Mouse (Mus musculus): Measurements from ENCODE around the gene Klf12.

DNA sequence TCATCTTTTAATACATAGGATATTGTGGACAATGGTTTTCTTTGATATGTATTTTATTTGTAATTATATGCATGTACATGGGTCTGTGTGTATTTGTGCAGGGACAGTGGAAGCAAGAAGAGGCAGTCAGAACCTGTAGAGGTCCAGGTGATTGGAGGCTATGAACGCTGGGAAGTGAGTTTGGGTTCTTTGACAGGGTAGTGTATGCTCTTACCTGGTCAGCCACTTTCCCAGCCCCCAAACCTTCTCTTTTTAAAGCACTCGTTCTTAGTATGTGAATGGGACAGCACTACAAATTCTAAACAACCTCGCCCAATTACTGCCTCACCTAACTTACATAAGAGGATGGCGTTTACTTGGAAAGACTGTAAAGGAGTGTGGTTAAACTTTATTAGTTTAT is 231.0 kb downstream of the Klf12 start:
- TF ChIP-seq GATA1 (IDR thresholded peaks at IDR 0.05; ENCODE audit: borderline replicate concordance, low read length), result no peak
- no peak for TF ChIP-seq FLI1 (IDR thresholded peaks at IDR 0.05; ENCODE audit: low read length)
